Mouse (Mus musculus) heart, embryonic 12.5 days (tissue): ENCODE data around the gene Gm17617. TPM values are rescaled to one million over a fixed set of nuclear protein-coding genes. Genes with fewer than 3 reads are reported as not detected.
A peak's percentile ranks its signal among the peaks of the same experiment; 100 is the strongest.

Source experiments
- ATAC-seq: fragments of 200-750 bp; cut with Nextera tagmentation; 2 replicates; pipeline ENCODE4 v1.8.0; 2017; ENCODE audit warnings: moderate TSS enrichment, moderate library complexity; ENCODE audit not compliant: insufficient number of reproducible peaks, low FRiP score
- H3K27ac ChIP-seq: fragments of 300-500 bp; sonication (generic); 2 replicates; pipeline ENCODE4 v1.5.1; 2016; ENCODE audit warnings: mild to moderate bottlenecking, moderate library complexity; ENCODE audit not compliant: poor library complexity, severe bottlenecking
- H3K27me3 ChIP-seq: fragments of 300-500 bp; sonication (generic); replicated peaks from 2 replicates; pipeline ENCODE4 v1.6.1; 2016; ENCODE audit warnings: mild to moderate bottlenecking, moderate library complexity
- H3K36me3 ChIP-seq: fragments of 300-500 bp; sonication (generic); 2 replicates; pipeline ENCODE4 v1.6.1; 2016; ENCODE audit warnings: mild to moderate bottlenecking, moderate library complexity
- H3K4me1 ChIP-seq: fragments of 300-500 bp; sonication (generic); replicated peaks from 2 replicates; pipeline ENCODE4 v1.6.1; 2016; ENCODE audit warnings: mild to moderate bottlenecking
- H3K4me2 ChIP-seq: fragments of 300-500 bp; sonication (generic); 2 replicates; pipeline ENCODE4 v1.6.1; 2016; ENCODE audit warnings: mild to moderate bottlenecking, moderate library complexity
- H3K4me3 ChIP-seq: fragments of 300-500 bp; sonication (generic); 2 replicates; pipeline ENCODE4 v1.5.1; 2016; ENCODE audit warnings: mild to moderate bottlenecking
- H3K9ac ChIP-seq: fragments of 300-500 bp; sonication (generic); 2 replicates; pipeline ENCODE4 v1.6.1; 2016; ENCODE audit warnings: mild to moderate bottlenecking, moderate library complexity
- H3K9me3 ChIP-seq: fragments of 300-500 bp; sonication (generic); replicated peaks from 2 replicates; pipeline ENCODE4 v1.6.1; 2016; ENCODE audit warnings: mild to moderate bottlenecking, moderate library complexity
- WGBS: fragments of 180-500 bp; shearing (Covaris S2); methylation state at CpG from one replicate; pipeline ENCODE4 v1.1.7; 2016; 5-methylcytosine and 5-hydroxymethylcytosine counted together
- polyA plus RNA-seq: library from polyadenylated mRNA; unstranded; fragments of >200 nt; fragmentation: Nextera tagmentation; extraction: Ambion mirVana; gene quantifications from 2 replicates; pipeline ENCODE4 v1.2.1, GENCODE M21; 2016

Gm17617 gene
- polyA plus RNA-seq, 1 experiment from 2014 or later, result not detected

DNA sequence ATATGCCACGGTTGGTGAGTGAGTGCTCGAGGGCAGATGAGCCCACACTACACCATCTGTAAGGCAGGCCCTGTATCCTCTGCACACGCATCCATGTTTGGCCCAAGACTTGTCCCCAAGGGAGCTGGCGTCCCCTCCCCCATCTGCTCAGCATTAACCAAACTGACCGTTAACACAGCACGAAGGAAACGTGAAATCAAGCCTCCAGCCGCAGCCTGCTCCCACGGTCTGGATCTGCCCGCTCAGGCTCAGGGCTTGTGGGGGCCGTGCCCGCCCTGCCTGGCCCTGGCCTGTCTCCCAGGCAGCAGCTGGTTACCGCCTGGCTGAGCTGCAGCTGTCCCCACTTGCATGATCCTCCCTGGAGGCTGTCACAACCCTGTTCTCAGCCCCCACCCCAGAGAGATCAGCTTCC is 35.6 kb upstream of the Gm17617 start:
- no peak overlapping the region for H3K4me3 ChIP-seq
- peak; percentile 30; the same call in 1 of the 2 replicates for ATAC-seq
- no peak overlapping the region for H3K4me2 ChIP-seq
- H3K27me3 ChIP-seq, result 0 out of 2 replicates have a peak, but pooled peaks cover under 1% of the 10 kb centered on the region
- H3K36me3 ChIP-seq, result no peaks in the 10 kb centered on the region
- H3K9me3 ChIP-seq, result 0 out of 2 replicates have a peak, but pooled peaks cover 6% of the 10 kb centered on the region
- no peak overlapping the region for H3K27ac ChIP-seq
- peaks cover 14% of the 10 kb centered on the region for H3K4me1 ChIP-seq
- 82% methylated on average over 13 of the region's 13 CpGs for WGBS
- no peak overlapping the region for H3K9ac ChIP-seq

DNA sequence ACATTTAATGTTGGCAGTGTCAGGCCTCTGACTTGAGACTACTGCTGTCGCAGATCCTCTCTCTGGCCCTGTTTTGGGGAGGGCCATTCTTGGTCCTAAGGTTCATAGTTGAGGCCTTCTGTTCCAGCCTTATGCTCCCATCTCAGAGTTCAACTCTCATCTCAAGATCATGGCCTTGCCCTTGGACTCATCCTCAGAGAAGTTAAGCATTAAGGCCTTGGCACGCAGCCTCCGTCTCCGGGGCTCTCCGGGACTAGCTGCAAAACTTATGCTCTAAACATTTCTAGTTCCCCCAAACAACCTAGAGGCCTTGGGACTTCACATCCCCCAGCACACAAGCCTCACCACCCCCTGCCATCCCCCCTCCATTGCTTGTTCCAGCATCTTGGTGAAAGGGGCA is 34.9 kb upstream of the Gm17617 start:
- Histone ChIP-seq H3K36me3 (no peaks in the 10 kb centered on the region), H3K27ac (no peak overlapping the region), H3K4me3 (no peak overlapping the region), H3K4me2 (no peak overlapping the region), H3K9me3 (0 out of 2 replicates have a peak, but pooled peaks cover 6% of the 10 kb centered on the region), H3K9ac (no peak overlapping the region), H3K27me3 (no peaks in the 10 kb centered on the region), H3K4me1 (peaks cover 14% of the 10 kb centered on the region)
- ATAC-seq, result no peak
- WGBS, result 88% methylated on average over 5 of the region's 5 CpGs

- no peaks in the 10 kb centered on the region for H3K36me3 ChIP-seq
- H3K4me3 ChIP-seq, result no peak overlapping the region
- WGBS, result 83% methylated on average over 11 of the region's 11 CpGs
- ATAC-seq, result no peak
- H3K4me2 ChIP-seq, result no peak overlapping the region
- no peak overlapping the region for H3K27ac ChIP-seq
- H3K4me1 ChIP-seq, result peaks cover 14% of the 10 kb centered on the region
- no peak overlapping the region for H3K9ac ChIP-seq
- H3K9me3 ChIP-seq, result 0 out of 2 replicates have a peak, but pooled peaks cover 6% of the 10 kb centered on the region
- H3K27me3 ChIP-seq, result no peaks in the 10 kb centered on the region
Measured at GRCm38 (mm10) chr13:55167798-55168197, 34.5 kb upstream of the Gm17617 start.

DNA sequence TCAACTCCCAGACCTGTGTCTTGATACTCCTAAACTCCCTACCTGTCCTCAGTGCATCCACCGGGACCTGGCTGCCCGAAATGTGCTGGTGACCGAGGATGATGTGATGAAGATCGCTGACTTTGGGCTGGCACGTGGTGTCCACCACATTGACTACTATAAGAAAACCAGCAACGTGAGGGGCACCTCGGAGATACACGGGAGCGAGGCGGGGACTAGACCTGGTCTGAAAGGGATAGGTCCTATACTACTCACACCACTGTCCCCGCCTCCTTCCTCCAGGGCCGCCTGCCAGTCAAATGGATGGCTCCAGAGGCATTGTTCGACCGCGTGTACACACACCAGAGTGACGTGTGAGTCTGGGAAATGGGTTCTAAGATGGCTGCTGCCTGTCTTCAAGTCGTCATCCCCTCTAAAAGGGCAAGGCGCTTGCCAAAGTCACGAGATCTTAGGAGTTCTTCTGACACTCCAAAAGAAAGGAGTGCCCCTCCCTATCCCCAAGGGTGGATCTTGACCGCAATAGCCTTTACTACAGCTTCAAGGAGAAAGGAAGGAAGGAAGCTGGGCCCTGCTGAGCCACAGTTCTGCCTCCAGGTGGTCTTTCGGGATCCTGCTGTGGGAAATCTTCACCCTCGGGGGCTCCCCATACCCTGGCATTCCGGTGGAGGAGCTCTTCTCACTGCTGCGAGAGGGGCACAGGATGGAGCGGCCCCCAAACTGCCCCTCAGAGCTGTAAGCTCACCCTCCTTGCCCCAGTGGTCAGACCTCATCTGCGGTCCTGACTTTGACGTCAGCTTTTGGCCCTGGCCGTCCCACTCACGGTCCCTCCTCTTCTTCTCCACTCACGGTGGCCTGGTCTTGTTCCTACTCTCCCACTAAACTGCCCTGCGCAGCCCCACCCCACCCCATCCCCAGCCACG is 33.7 kb upstream of the Gm17617 start:
- Histone ChIP-seq H3K27ac (no peak overlapping the region), H3K36me3 (no peaks in the 10 kb centered on the region), H3K4me2 (no peak overlapping the region), H3K27me3 (no peaks in the 10 kb centered on the region), H3K9ac (no peak overlapping the region), H3K4me1 (peaks cover 10% of the 10 kb centered on the region), H3K4me3 (no peak overlapping the region), H3K9me3 (0 out of 2 replicates have a peak, but pooled peaks cover 6% of the 10 kb centered on the region)
- WGBS, result 83% methylated on average over 32 of the region's 32 CpGs
- ATAC-seq, result no peak

DNA sequence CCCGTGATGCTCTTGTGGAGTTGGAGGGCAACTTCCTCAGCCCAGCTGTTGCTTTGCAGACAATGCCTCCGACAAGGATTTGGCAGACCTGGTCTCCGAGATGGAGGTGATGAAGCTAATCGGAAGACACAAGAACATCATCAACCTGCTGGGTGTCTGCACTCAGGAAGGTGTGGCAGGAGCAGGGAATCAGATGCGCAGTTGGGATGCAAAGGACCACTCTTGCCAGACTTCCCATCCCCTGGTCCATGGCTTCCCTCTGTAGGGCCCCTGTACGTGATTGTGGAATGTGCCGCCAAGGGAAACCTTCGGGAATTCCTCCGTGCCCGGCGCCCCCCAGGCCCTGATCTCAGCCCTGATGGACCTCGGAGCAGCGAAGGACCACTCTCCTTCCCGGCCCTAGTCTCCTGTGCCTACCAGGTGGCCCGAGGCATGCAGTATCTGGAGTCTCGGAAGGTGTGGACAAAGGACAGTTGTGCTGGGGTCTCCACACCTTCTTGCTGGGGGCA is 32.5 kb upstream of the Gm17617 start:
- H3K9me3 ChIP-seq, result 0 out of 2 replicates have a peak, but pooled peaks cover 6% of the 10 kb centered on the region
- H3K4me3 ChIP-seq, result no peak overlapping the region
- 84% methylated on average over 16 of the region's 16 CpGs for WGBS
- H3K36me3 ChIP-seq, result no peaks in the 10 kb centered on the region
- H3K4me2 ChIP-seq, result no peak overlapping the region
- ATAC-seq, result no peak
- H3K27ac ChIP-seq, result no peak overlapping the region
- H3K4me1 ChIP-seq, result no peaks in the 10 kb centered on the region
- H3K27me3 ChIP-seq, result no peaks in the 10 kb centered on the region
- H3K9ac ChIP-seq, result no peak overlapping the region

DNA sequence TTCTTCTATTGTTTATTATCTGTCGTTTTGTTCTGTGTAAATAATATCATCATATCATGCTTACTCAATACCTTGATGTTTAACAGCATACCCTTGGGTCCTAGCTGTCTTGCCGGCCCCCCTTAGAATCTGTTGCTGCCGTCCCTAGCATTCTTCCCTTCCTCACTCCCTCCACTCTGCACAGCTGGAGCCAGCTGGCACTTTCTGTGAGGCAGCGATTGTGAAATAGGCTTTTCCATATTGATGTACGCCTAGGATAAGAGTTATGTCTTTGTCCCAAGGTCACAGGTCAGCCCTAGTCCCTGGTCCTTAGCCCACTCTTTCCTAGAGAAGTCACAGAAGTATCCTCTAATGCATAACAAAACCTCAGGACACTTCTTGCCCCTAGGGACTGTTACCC is 30.2 kb upstream of the Gm17617 start:
- H3K4me2 ChIP-seq, result no peak overlapping the region
- H3K36me3 ChIP-seq, result no peaks in the 10 kb centered on the region
- no peak overlapping the region for H3K4me3 ChIP-seq
- ATAC-seq, result no peak
- 66% methylated on average over 5 of the region's 5 CpGs for WGBS
- no peaks in the 10 kb centered on the region for H3K9me3 ChIP-seq
- H3K4me1 ChIP-seq, result no peaks in the 10 kb centered on the region
- H3K27ac ChIP-seq, result no peak overlapping the region
- no peaks in the 10 kb centered on the region for H3K27me3 ChIP-seq
- no peak overlapping the region for H3K9ac ChIP-seq

- H3K4me2 ChIP-seq, result no peak overlapping the region
- no peaks in the 10 kb centered on the region for H3K9me3 ChIP-seq
- ATAC-seq, result no peak
- H3K9ac ChIP-seq, result no peak overlapping the region
- no peaks in the 10 kb centered on the region for H3K4me1 ChIP-seq
- no peaks in the 10 kb centered on the region for H3K27me3 ChIP-seq
- no peaks in the 10 kb centered on the region for H3K36me3 ChIP-seq
- no peak overlapping the region for H3K4me3 ChIP-seq
- H3K27ac ChIP-seq, result no peak overlapping the region
- 55% methylated on average over 7 of the region's 7 CpGs for WGBS
Measured at GRCm38 (mm10) chr13:55162365-55162764, 29.0 kb upstream of the Gm17617 start.

GRCm38 (mm10) chr13:55153951-55154350 is 20.6 kb upstream of the Gm17617 start:
- Histone ChIP-seq H3K36me3 (no peaks in the 10 kb centered on the region), H3K27me3 (peaks cover 55% of the 10 kb centered on the region), H3K9me3 (no peaks in the 10 kb centered on the region), H3K9ac (no peak overlapping the region), H3K4me2 (no peak overlapping the region), H3K27ac (no peak overlapping the region), H3K4me1 (peaks cover 8% of the 10 kb centered on the region; the same call in 1 of the 2 replicates), H3K4me3 (no peak overlapping the region)
- ATAC-seq, result no peak
- 84% methylated on average over 5 of the region's 5 CpGs for WGBS

- no peaks in the 10 kb centered on the region for H3K36me3 ChIP-seq
- H3K4me2 ChIP-seq, result peak within 1 kb of the TSS; percentile 90
- peak within 1 kb of the TSS; percentile 54 for H3K4me3 ChIP-seq
- WGBS, result 2% methylated on average over 67 of the region's 68 CpGs
- peaks cover 55% of the 10 kb centered on the region for H3K27me3 ChIP-seq
- H3K27ac ChIP-seq, result no peak within 1 kb of the TSS
- peaks cover 8% of the 10 kb centered on the region; the same call in 1 of the 2 replicates for H3K4me1 ChIP-seq
- H3K9ac ChIP-seq, result peak within 1 kb of the TSS; percentile 66
- H3K9me3 ChIP-seq, result no peaks in the 10 kb centered on the region
- ATAC-seq, result peak; percentile 57
Measured at GRCm38 (mm10) chr13:55152621-55153415, 19.5 kb upstream of the Gm17617 start, which contains the start of gene Fgfr4. Gene Fgfr4 (plus strand): TSS chr13:55152640.

DNA sequence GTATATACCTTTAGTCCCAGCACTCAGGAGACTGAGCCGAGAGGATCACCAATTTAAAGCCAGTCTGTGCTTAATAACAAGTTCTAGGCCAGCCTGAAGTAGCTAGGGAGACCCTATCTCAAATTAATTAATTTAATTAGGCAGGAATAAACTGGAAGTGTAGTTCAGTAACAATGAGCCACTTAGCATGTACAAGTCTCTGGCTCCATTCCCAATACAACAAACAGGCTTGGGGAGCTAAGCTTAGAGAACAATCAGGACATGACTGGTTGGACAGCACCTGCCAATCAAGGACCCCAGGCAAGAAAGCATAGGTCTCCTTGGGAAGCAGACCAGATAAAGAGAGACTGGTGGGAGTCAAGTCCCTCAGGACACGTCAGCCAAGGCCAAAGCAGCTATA is 6.9 kb upstream of the Gm17617 start:
- no peak overlapping the region for H3K9ac ChIP-seq
- peaks cover 1% of the 10 kb centered on the region; the same call in 1 of the 2 replicates for H3K4me1 ChIP-seq
- H3K27ac ChIP-seq, result no peak overlapping the region
- WGBS, result 69% methylated on average over 2 of the region's 2 CpGs
- no peaks in the 10 kb centered on the region for H3K27me3 ChIP-seq
- no peak for ATAC-seq
- no peaks in the 10 kb centered on the region for H3K36me3 ChIP-seq
- no peak overlapping the region for H3K4me2 ChIP-seq
- no peaks in the 10 kb centered on the region; the same call in 1 of the 2 replicates for H3K9me3 ChIP-seq
- H3K4me3 ChIP-seq, result no peak overlapping the region

DNA sequence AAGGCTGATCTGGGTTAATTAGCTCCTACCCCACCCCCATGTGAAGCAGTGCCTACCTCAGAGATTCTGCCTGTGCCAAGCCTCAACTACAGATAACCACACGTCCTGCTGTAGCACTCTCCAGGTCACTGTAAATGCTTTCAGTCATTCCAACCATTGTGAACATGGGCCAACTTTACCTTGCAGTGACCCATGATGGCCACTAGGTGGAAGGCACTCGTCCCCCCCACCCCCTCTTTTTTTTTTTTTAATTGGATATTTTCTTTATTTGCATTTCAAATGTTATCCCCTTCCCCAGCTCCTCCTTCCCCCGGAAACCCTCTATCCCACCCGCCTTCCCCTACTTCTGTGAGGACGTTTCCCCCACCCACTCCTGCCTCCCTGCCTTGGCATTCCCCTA is 2.0 kb upstream of the Gm17617 start:
- H3K9ac ChIP-seq, result no peak overlapping the region
- H3K4me1 ChIP-seq, result peaks cover 5% of the 10 kb centered on the region; the same call in 1 of the 2 replicates
- no peaks in the 10 kb centered on the region; the same call in 1 of the 2 replicates for H3K9me3 ChIP-seq
- ATAC-seq, result no peak
- no peak overlapping the region for H3K27ac ChIP-seq
- H3K4me2 ChIP-seq, result no peak overlapping the region
- no peak overlapping the region for H3K4me3 ChIP-seq
- H3K36me3 ChIP-seq, result peaks cover 41% of the 10 kb centered on the region
- 2% methylated on average over 5 of the region's 5 CpGs for WGBS
- no peaks in the 10 kb centered on the region for H3K27me3 ChIP-seq
